Mouse (Mus musculus): ENCODE data around the gene Arf5. TPM values are rescaled to one million over a fixed set of nuclear protein-coding genes. Genes with fewer than 3 reads are reported as not detected.

Arf5 gene
- 414 and 435 TPM in 2 replicates for polyA plus RNA-seq (2015; fragmentation: Nextera tagmentation; extraction: Ambion mirVana)

DNA sequence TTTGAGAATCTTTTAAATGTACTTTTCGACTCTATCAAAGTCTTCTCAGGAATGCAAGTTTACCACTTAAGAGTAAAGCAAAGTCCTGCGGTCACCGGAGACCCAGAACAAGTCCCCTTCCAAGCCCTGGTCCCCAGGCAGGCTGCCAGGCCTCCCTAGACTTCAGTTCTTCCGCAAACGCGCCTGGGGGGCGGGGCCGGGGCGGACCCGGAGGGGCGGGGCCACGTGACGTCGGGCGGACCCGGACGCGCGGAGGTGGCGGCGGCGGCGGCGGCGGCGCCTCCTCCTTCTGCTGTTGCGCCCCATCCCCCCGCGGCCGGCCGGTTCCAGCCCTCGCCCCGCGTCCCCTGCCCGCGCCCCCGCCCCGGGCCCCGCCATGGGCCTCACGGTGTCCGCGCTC lies at the start of gene Arf5:
Gene Arf5, plus strand, starts transcription at position 248 of the 400 bp plus-strand sequence.
- peak within 1 kb of the TSS; percentile 99 for H3K9ac ChIP-seq
- H3K27ac ChIP-seq, result peak within 1 kb of the TSS; percentile 83
- peak within 1 kb of the TSS; percentile 97 for H3K4me3 ChIP-seq
- ATAC-seq (replicated peaks), result peak; percentile 78
- peaks cover 4% of the 10 kb centered on the region; the same call in 1 of the 2 replicates for H3K36me3 ChIP-seq (replicated peaks)
- WGBS, result under 1% methylated on average over 39 of the region's 42 CpGs
- no peaks in the 10 kb centered on the region for H3K9me3 ChIP-seq
- H3K27me3 ChIP-seq (replicated peaks), result no peaks in the 10 kb centered on the region
- H3K4me2 ChIP-seq, result peak within 1 kb of the TSS; percentile 91
- H3K4me1 ChIP-seq, result peaks cover 48% of the 10 kb centered on the region

DNA sequence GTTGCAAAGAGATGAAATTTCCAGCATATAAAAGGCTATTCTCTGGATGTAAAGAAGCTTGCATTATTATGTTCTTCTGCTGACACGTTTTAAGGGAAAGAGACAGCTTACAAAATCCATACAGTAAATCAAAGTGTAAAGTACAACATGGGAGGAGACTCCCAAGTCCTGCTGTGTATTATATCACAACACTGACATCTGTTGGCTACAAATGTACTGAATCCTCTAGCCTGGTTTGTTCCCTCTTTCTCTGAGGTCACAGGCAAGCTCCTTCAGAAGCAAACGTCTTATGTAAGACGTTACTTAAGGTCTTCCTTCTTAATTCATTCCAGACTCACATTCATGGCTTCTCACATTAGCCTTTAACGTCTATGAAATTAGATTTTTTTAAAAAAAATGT lies 41.4 kb upstream of the Arf5 start:
- Histone ChIP-seq H3K4me3 (no peak overlapping the region), H3K36me3 (replicated peaks) (no peaks in the 10 kb centered on the region), H3K9ac (no peak overlapping the region), H3K27me3 (replicated peaks) (no peaks in the 10 kb centered on the region), H3K9me3 (no peaks in the 10 kb centered on the region), H3K4me1 (no peaks in the 10 kb centered on the region), H3K4me2 (no peak overlapping the region), H3K27ac (no peak overlapping the region)
- 69% methylated on average over 4 of the region's 4 CpGs for WGBS
- ATAC-seq (replicated peaks), result no peak

DNA sequence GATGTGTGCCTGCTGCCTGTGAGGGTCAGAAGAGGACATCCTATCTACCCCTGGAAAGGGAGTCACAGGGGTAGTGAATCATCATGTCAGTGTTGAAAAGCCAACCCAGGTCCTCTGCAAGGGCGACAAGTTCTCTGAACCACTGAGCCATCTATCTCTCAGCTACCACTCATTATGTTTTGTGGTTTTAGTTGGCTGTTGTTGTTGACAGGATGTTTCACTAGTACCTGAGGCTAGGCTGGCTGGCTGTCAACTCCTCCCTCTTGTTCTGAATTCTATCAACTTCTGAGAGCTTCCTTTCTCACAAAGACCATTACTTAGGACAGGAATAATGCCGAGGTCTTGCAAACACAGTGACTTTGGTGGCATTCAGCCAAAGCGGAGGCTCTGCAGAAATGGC lies 38.2 kb upstream of the Arf5 start:
- Histone ChIP-seq H3K4me3 (no peak overlapping the region), H3K4me1 (no peaks in the 10 kb centered on the region), H3K27me3 (replicated peaks) (no peaks in the 10 kb centered on the region), H3K27ac (no peak overlapping the region), H3K9ac (no peak overlapping the region), H3K4me2 (no peak overlapping the region), H3K36me3 (replicated peaks) (no peaks in the 10 kb centered on the region), H3K9me3 (no peaks in the 10 kb centered on the region)
- 91% methylated on average over 3 of the region's 3 CpGs for WGBS
- ATAC-seq (replicated peaks), result no peak

DNA sequence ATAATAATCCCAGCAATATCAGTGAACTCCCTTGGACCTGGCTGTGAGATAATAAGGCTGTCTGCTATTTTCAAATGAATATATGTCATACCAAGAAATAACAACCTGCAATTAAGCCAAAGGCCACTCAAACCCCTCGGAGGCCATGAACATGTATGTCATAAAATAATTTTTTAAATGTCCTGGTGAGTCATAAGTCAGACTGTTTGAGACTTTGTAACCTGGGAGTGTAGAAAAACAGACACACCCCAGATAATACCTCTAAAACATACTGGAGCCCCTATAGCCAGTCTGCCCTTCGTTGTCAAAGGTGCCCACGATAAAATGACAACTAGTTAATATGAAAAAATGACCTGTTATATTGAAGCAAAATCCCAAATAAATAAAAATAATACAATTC lies 34.3 kb upstream of the Arf5 start:
- Histone ChIP-seq H3K27ac (no peak overlapping the region), H3K27me3 (replicated peaks) (no peaks in the 10 kb centered on the region), H3K4me3 (no peak overlapping the region), H3K4me2 (no peak overlapping the region), H3K36me3 (replicated peaks) (no peaks in the 10 kb centered on the region), H3K9me3 (no peaks in the 10 kb centered on the region), H3K4me1 (no peaks in the 10 kb centered on the region), H3K9ac (no peak overlapping the region)
- no peak for ATAC-seq (replicated peaks)
- 94% methylated on average over 3 of the region's 3 CpGs for WGBS

DNA sequence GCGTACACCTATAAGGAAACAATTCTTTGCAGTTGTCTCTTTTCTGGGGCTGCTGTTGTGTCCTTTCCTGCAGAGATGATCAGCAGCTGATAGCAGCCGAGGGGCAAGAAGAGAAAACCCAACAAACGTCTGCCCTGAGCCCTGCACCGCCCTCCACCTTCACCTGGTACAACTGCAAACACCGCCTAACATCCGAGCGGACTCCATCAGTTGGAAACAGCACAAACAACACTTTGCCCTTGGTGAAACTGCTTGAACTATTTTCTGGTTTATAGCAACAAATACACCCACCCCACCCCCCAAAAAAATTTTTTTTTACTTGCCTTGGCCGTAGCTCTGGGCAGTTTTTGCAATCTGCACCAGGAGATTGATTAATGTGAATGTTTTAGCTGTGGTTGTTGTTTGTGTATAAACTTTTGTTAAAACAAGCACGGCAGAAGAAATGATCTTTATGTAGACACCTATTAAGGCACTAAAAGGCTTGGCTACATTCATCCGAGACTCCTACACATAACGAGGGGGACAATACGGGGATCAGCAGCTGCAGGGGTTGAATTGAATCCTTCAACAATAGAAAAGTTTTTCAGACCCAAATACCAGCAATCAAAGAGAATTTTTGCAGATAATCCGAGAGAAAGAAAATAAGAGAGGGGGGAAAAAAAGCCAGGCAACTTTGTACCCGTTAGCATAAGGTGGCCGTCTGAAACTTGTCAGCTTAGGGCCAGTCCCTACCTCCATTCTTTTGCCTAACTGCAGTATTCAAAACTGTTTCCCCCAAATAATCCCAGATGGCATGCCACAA lies 27.1 kb upstream of the Arf5 start:
- ATAC-seq (replicated peaks), result no peak; the same call in 1 of the 2 replicates
- no peak overlapping the region for H3K9ac ChIP-seq
- 11% methylated on average over 15 of the region's 15 CpGs for WGBS
- H3K27me3 ChIP-seq (replicated peaks), result no peaks in the 10 kb centered on the region
- H3K4me3 ChIP-seq, result peak overlapping the region; percentile 54
- H3K4me2 ChIP-seq, result peak overlapping the region; percentile 95
- H3K4me1 ChIP-seq, result peaks cover 19% of the 10 kb centered on the region
- H3K36me3 ChIP-seq (replicated peaks), result no peaks in the 10 kb centered on the region
- H3K9me3 ChIP-seq, result no peaks in the 10 kb centered on the region
- 0 out of 2 replicates have a peak overlapping the region, but pooled peaks have one; percentile 66 for H3K27ac ChIP-seq

DNA sequence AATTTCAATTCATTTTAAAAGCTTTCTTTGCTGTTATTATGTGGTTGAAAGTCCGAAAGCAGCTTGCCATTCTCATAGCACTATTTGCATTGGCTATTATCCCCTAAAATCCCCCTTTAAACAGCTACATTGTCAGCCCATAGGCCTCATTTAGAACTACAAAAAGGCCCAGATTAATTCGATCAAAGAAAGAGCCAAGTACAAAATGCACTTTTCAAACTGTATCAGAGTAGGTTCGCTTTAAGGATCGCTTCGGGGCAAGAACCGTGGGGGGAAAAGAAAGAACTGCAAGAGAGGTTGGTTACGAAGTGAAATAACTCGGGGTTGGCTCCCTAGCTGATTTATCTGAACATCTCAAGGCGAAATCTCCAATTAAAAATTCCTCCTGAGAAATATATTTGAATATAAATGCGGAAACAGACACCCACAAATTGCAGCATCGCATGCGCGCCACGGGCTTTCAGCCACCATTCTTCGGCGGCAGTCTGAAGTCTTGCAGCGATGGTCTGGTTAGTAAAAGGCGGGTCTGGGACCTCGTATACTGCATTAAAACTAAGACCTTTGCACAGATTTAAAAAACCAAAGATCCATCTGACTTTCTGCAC lies 26.4 kb upstream of the Arf5 start:
- peak; percentile 74 for ATAC-seq (replicated peaks)
- Histone ChIP-seq H3K27me3 (replicated peaks) (no peaks in the 10 kb centered on the region), H3K4me2 (peak overlapping the region; percentile 95), H3K9ac (0 out of 2 replicates have a peak overlapping the region, but pooled peaks have one; percentile 0), H3K4me3 (peak overlapping the region; percentile 54), H3K4me1 (peaks cover 19% of the 10 kb centered on the region), H3K9me3 (no peaks in the 10 kb centered on the region), H3K27ac (peak overlapping the region; percentile 66), H3K36me3 (replicated peaks) (no peaks in the 10 kb centered on the region)
- under 1% methylated on average over 19 of the region's 19 CpGs for WGBS

DNA sequence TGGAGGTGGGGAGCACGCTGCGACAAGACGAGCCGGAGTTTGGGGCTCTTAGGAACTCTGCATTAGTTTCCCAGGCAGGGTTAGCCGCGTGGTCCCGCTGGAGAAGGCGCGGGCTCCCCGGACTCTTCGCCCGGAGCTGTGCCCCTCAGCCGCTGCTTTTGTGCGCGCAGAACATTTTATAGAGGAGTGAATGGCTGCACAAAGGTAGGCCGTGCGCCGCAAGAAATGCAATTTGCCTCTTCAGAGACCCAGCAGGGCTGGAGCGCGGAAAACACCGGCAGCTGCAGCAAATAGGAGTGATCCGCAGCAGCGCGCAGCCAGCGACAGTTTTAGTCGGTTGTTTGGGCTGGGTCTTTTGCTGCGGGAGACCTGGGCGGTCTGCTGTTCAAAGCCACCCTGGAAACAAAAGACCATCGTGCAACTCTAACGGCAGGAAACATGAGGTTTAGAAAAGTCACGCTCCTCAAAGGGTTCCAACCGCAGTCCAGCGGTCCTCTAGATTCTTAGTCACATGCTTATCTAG lies 25.6 kb upstream of the Arf5 start, which contains the start of gene Zfp800:
Gene Zfp800, minus strand, starts transcription at position 325 of the 523 bp plus-strand sequence.
- Histone ChIP-seq H3K36me3 (replicated peaks) (no peaks in the 10 kb centered on the region), H3K9me3 (no peaks in the 10 kb centered on the region), H3K27ac (peak within 1 kb of the TSS; percentile 66), H3K9ac (peak within 1 kb of the TSS; percentile 50), H3K4me2 (peak within 1 kb of the TSS; percentile 95), H3K4me1 (peaks cover 19% of the 10 kb centered on the region), H3K27me3 (replicated peaks) (no peaks in the 10 kb centered on the region), H3K4me3 (peak within 1 kb of the TSS; percentile 54)
- under 1% methylated on average over 33 of the region's 33 CpGs for WGBS
- peak; percentile 75 for ATAC-seq (replicated peaks)

DNA sequence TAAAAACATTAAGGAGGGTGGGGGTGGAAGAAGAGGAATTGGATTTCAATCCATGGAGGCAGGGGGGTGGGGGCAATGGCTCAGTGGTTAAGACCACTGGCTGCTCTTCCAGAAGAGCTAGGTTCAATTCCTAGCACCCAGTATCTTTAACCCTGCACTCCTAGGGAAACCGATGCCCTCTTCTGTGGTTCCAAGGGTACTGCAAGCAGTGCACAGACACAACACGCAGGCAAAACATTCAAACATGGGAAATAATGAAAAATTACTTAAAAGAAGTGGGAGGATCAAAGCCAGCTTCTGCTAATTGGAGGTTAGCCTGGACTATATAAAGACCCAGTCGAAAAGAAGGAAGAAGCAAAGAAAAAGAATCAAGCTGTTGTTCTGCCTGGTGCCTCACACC lies 24.6 kb upstream of the Arf5 start:
- Histone ChIP-seq H3K27me3 (replicated peaks) (no peaks in the 10 kb centered on the region), H3K9ac (no peak overlapping the region), H3K4me2 (no peak overlapping the region), H3K4me3 (no peak overlapping the region), H3K36me3 (replicated peaks) (no peaks in the 10 kb centered on the region), H3K27ac (no peak overlapping the region), H3K9me3 (no peaks in the 10 kb centered on the region), H3K4me1 (peaks cover 19% of the 10 kb centered on the region)
- 88% methylated on average over 3 of the region's 3 CpGs for WGBS
- ATAC-seq (replicated peaks), result no peak

DNA sequence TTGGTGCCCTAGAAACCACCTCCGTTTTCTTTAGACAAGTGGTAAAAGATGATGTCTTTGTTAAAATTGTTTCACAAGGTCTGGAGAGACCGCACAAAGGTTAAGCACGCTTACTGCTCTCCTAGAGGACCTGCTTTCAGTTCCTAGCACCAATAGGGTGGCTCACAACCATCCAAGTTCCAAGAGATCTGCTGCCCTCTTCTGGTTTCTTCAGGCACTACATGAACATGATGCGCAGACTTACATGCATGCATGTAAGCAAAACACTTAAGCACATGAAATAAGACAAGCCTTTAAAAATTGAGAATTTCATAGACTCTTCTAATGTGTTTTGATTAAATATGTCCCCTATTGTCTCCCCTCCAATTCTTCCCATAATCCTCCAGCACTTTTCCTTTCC lies 23.6 kb upstream of the Arf5 start:
- H3K4me1 ChIP-seq, result peaks cover 19% of the 10 kb centered on the region
- no peaks in the 10 kb centered on the region for H3K36me3 ChIP-seq (replicated peaks)
- no peak overlapping the region for H3K4me2 ChIP-seq
- ATAC-seq (replicated peaks), result no peak
- 92% methylated on average over 4 of the region's 4 CpGs for WGBS
- no peak overlapping the region for H3K27ac ChIP-seq
- H3K9ac ChIP-seq, result no peak overlapping the region
- H3K27me3 ChIP-seq (replicated peaks), result no peaks in the 10 kb centered on the region
- H3K4me3 ChIP-seq, result no peak overlapping the region
- no peaks in the 10 kb centered on the region for H3K9me3 ChIP-seq

DNA sequence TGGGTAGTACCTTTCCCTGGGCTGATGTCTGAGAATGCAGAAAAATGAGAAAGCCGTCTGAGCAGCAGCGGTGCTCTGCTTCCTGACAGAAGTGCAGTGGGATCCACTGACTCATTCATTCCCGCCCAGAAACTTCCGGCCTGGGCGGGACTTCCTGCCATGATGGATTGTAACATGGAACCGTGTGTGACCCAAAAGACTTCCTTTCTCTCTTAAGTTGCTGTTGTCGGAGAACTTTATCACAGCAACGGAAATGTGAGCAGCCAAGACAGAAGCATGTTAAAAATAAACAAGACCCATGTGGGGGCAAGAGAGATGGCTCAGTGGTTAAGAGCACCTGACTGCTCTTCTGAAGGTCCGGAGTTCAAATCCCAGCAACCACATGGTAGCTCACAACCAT lies 13.3 kb upstream of the Arf5 start:
- no peak overlapping the region for H3K4me2 ChIP-seq
- no peak overlapping the region for H3K27ac ChIP-seq
- 91% methylated on average over 9 of the region's 9 CpGs for WGBS
- H3K4me3 ChIP-seq, result no peak overlapping the region
- H3K9ac ChIP-seq, result no peak overlapping the region
- H3K4me1 ChIP-seq, result no peaks in the 10 kb centered on the region
- no peaks in the 10 kb centered on the region for H3K9me3 ChIP-seq
- ATAC-seq (replicated peaks), result no peak
- H3K36me3 ChIP-seq (replicated peaks), result no peaks in the 10 kb centered on the region
- H3K27me3 ChIP-seq (replicated peaks), result no peaks in the 10 kb centered on the region

DNA sequence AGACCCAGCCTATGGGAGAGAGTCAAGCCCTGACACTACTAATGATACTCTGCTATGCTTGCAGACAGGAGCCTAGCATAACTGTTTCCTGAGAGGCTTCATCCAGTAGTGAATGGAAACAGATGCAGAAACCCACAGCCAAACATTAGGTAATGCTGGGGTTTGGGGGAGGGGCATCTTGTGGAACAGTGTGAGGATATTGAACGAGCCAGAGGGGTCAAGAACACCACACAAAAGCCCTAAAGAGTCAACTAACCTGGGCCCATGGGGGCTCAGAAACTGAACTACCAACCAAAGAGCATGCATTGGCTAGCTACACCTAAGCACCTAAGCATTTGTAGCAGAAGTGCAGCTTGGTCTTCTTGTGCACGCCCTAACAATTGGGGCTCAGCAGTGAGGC lies 12.1 kb upstream of the Arf5 start:
- H3K4me1 ChIP-seq, result no peaks in the 10 kb centered on the region
- 80% methylated on average over 2 of the region's 2 CpGs for WGBS
- no peaks in the 10 kb centered on the region for H3K27me3 ChIP-seq (replicated peaks)
- H3K4me3 ChIP-seq, result no peak overlapping the region
- H3K4me2 ChIP-seq, result no peak overlapping the region
- peaks cover 5% of the 10 kb centered on the region; the same call in 1 of the 2 replicates for H3K36me3 ChIP-seq (replicated peaks)
- H3K9ac ChIP-seq, result no peak overlapping the region
- H3K27ac ChIP-seq, result no peak overlapping the region
- ATAC-seq (replicated peaks), result no peak
- H3K9me3 ChIP-seq, result no peaks in the 10 kb centered on the region

DNA sequence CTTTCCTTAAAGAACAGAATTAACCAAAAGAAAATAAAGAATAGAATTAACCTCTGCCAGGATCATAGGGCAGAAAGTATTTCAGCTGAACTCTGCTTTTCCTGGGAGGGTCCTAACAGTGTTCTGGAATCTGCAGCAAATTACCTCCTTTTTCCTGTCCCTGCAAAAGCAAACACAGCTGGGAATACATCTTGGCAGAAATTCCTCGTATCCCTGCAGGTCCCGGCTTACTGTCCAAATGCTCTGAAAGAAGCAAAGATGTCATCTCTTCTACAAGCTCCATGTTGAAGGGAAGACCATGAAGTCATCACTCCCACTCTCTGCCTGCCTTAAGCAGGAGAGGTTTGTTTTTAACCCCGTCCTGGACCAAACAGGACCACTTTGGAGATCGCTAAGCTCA lies 6.4 kb upstream of the Arf5 start:
- Histone ChIP-seq H3K4me3 (no peak overlapping the region), H3K4me1 (peaks cover 25% of the 10 kb centered on the region), H3K27ac (no peak overlapping the region), H3K27me3 (replicated peaks) (no peaks in the 10 kb centered on the region), H3K9ac (no peak overlapping the region), H3K9me3 (no peaks in the 10 kb centered on the region), H3K36me3 (replicated peaks) (peaks cover 29% of the 10 kb centered on the region), H3K4me2 (no peak overlapping the region)
- no peak for ATAC-seq (replicated peaks)
- WGBS, result 86% methylated on average over 4 of the region's 4 CpGs
